Mouse (Mus musculus) midbrain, postnatal 0 days (tissue): ENCODE measurements around the gene Tut7. TPM values are rescaled to one million over a fixed set of nuclear protein-coding genes. Genes with fewer than 3 reads are reported as not detected.

ENCODE experiments used
- ATAC-seq: fragments of 200-750 bp; cut with Nextera tagmentation; 2 replicates; pipeline ENCODE4 v1.8.0; 2017; ENCODE audit warnings: moderate number of reproducible peaks, mild to moderate bottlenecking, moderate TSS enrichment, moderate library complexity; ENCODE audit not compliant: low FRiP score
- DNase-seq: peaks from one replicate; pipeline ENCODE4 v3.0.0-alpha.2; 2015; ENCODE audit warnings: low spot score
- H3K27ac ChIP-seq: fragments of 300-500 bp; sonication (generic); 2 replicates; pipeline ENCODE4 v1.5.1; 2014; ENCODE audit warnings: low read depth, mild to moderate bottlenecking, low read length, mixed read lengths
- H3K27me3 ChIP-seq: fragments of 300-500 bp; sonication (generic); 2 replicates; pipeline ENCODE4 v1.6.1; 2014; ENCODE audit warnings: low read length, control low read depth, mixed read lengths; ENCODE audit not compliant: insufficient read depth
- H3K36me3 ChIP-seq: fragments of 300-500 bp; sonication (generic); 2 replicates; pipeline ENCODE4 v1.6.1; 2014; ENCODE audit warnings: low read length, control low read depth, mixed read lengths; ENCODE audit not compliant: insufficient read depth
- H3K4me1 ChIP-seq: fragments of 300-500 bp; sonication (generic); 2 replicates; pipeline ENCODE4 v1.6.1; 2014; ENCODE audit warnings: mild to moderate bottlenecking, control low read depth, antibody characterized with exemption, low read length, mixed read lengths; ENCODE audit not compliant: insufficient read depth
- H3K4me2 ChIP-seq: fragments of 300-500 bp; sonication (generic); 2 replicates; pipeline ENCODE4 v1.6.1; 2014; ENCODE audit warnings: low read depth, mild to moderate bottlenecking, low read length, mixed read lengths; ENCODE audit not compliant: poor library complexity, severe bottlenecking
- H3K4me3 ChIP-seq: fragments of 300-500 bp; sonication (generic); 2 replicates; pipeline ENCODE4 v1.5.1; 2014; ENCODE audit warnings: low read depth, mild to moderate bottlenecking, low read length, moderate library complexity
- H3K9ac ChIP-seq: fragments of 300-500 bp; sonication (generic); replicated peaks from 2 replicates; pipeline ENCODE4 v1.6.1; 2014; ENCODE audit warnings: mild to moderate bottlenecking, low read length, moderate library complexity, mixed read lengths; ENCODE audit not compliant: poor library complexity, severe bottlenecking
- H3K9me3 ChIP-seq: fragments of 300-500 bp; sonication (generic); 2 replicates; pipeline ENCODE4 v1.6.1; 2016; ENCODE audit warnings: low read length, control low read depth
- CTCF ChIP-seq: IDR thresholded peaks from 2 replicates; pipeline ENCODE4 v1.5.1; 2016; ENCODE audit warnings: antibody characterized with exemption, mild to moderate bottlenecking
- WGBS: fragments of 180-500 bp; shearing (Covaris S2); extraction: QIAGEN DNeasy Blood & Tissue Kit; methylation state at CpG from one replicate; pipeline ENCODE4 v1.1.7; 2014; 5-methylcytosine and 5-hydroxymethylcytosine counted together
- polyA plus RNA-seq: library from polyadenylated mRNA; unstranded; fragments of >200 nt; fragmentation: Nextera tagmentation; extraction: Ambion mirVana; gene quantifications from 2 replicates; pipeline ENCODE4 v1.2.1, GENCODE M21; 2015
- total RNA-seq: library from RNA; depleted of rRNA; stranded (reverse); fragments of >200 nt; gene quantifications from 2 replicates; pipeline ENCODE4 v1.2.3, GENCODE M21; 2014

Tut7 gene
- total and polyA plus RNA-seq, 2 experiments from 2014 or later: 33.7 to 37.3 TPM

DNA sequence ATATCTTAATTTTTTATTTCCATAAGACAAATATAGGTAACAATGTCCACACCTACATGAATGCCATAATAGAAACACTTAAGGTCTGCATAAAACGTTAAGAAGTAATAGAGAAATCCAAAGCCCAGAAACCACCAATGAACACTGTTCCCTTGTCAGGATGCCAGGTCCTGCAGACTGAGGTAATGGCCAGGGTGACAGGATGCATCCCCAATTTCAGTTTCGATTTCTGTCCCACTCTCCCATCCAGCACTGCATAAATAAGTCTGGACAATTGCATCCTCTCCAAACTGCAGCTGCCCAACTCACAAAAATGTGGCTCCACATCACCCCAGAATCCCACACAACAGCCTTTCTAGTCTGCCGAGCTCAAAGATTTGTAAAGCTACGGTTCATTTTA, 2.8 kb downstream of the Tut7 start:
- H3K4me2 ChIP-seq: no peak overlapping the region
- H3K9ac ChIP-seq: no peak overlapping the region
- no peak for ATAC-seq
- 68% methylated on average over 4 of the region's 4 CpGs for WGBS
- no peak for TF ChIP-seq CTCF
- DNase-seq: no peak
- H3K27ac ChIP-seq: no peak overlapping the region
- peaks cover 15% of the 10 kb centered on the region for H3K36me3 ChIP-seq
- peaks cover 11% of the 10 kb centered on the region for H3K4me1 ChIP-seq
- no peaks in the 10 kb centered on the region for H3K27me3 ChIP-seq
- 0 out of 2 replicates have a peak overlapping the region, but pooled peaks have one; percentile 4 for H3K4me3 ChIP-seq
- no peaks in the 10 kb centered on the region for H3K9me3 ChIP-seq

DNA sequence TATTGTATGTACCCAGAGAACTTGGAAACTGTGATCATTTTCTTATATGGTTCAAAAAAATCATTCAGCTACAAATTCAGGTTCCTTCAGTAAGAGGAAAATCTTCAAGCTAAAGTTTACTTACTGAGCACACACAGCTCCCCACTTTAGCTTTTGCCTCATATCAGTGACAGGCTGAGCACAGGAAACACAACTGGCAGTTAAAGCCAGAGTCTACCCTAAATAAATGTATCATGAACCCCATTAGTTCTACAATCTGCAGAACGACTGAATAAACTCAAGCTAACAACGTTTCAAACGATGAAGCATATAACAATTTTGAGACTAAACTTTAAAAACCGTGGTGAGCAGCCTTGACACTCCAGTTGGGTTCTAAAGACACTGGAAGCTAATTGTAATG, 5.6 kb downstream of the Tut7 start:
- no peak for DNase-seq
- Histone ChIP-seq H3K36me3 (peaks cover 32% of the 10 kb centered on the region), H3K4me2 (no peak overlapping the region), H3K9ac (no peak overlapping the region), H3K4me3 (no peak overlapping the region), H3K4me1 (peaks cover 11% of the 10 kb centered on the region), H3K27me3 (no peaks in the 10 kb centered on the region), H3K27ac (no peak overlapping the region), H3K9me3 (no peaks in the 10 kb centered on the region)
- no peak for ATAC-seq
- WGBS: 94% methylated on average over 4 of the region's 4 CpGs
- no peak for TF ChIP-seq CTCF

- no peak for DNase-seq
- 76% methylated on average over 6 of the region's 6 CpGs for WGBS
- Histone ChIP-seq H3K9me3 (no peaks in the 10 kb centered on the region), H3K4me1 (peaks cover 6% of the 10 kb centered on the region; the same call in 1 of the 2 replicates), H3K9ac (no peak overlapping the region), H3K36me3 (peaks cover 50% of the 10 kb centered on the region), H3K27me3 (no peaks in the 10 kb centered on the region), H3K27ac (no peak overlapping the region), H3K4me3 (no peak overlapping the region), H3K4me2 (no peak overlapping the region)
- no peak for ATAC-seq
- TF ChIP-seq CTCF: no peak
Measured at GRCm38 (mm10) chr13:59814109-59814591, 8.8 kb downstream of the Tut7 start.

DNA sequence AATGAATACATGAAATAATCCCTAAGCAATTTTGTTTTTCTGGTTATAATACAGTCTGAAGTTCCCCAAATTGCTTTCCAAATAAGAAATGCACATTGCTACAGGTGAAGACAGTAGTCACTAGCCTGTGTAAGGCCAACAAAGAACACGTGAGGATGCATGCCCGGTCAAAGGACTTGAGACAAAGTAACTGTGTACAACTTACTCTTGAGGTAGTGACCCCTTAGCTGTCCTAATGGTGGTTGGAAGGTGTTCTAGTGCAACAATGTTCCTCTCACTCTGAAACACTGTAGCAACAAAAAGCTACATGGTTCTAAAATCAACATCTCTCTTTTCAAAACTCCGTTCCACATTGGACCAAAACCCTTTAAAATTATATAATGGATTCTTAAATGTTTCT, 11.4 kb downstream of the Tut7 start:
- no peaks in the 10 kb centered on the region for H3K27me3 ChIP-seq
- H3K27ac ChIP-seq: no peak overlapping the region
- peaks cover 69% of the 10 kb centered on the region for H3K36me3 ChIP-seq
- ATAC-seq: no peak
- no peaks in the 10 kb centered on the region for H3K4me1 ChIP-seq
- WGBS: 95% methylated on average over 3 of the region's 3 CpGs
- no peak overlapping the region for H3K4me3 ChIP-seq
- no peaks in the 10 kb centered on the region for H3K9me3 ChIP-seq
- no peak overlapping the region for H3K4me2 ChIP-seq
- no peak for DNase-seq
- H3K9ac ChIP-seq: no peak overlapping the region
- TF ChIP-seq CTCF: no peak

- DNase-seq: peak; percentile 13
- no peak overlapping the region for H3K27ac ChIP-seq
- peaks cover 93% of the 10 kb centered on the region for H3K36me3 ChIP-seq
- H3K9me3 ChIP-seq: no peaks in the 10 kb centered on the region
- no peak for ATAC-seq
- H3K4me3 ChIP-seq: no peak overlapping the region
- H3K9ac ChIP-seq: no peak overlapping the region
- WGBS: 81% methylated on average over 6 of the region's 6 CpGs
- no peaks in the 10 kb centered on the region for H3K27me3 ChIP-seq
- TF ChIP-seq CTCF: no peak
- H3K4me1 ChIP-seq: no peaks in the 10 kb centered on the region
- H3K4me2 ChIP-seq: no peak overlapping the region
Measured at GRCm38 (mm10) chr13:59801000-59801399, 21.9 kb downstream of the Tut7 start.

- WGBS: 95% methylated on average over 2 of the region's 2 CpGs
- DNase-seq (no peak), ATAC-seq (no peak)
- Histone ChIP-seq H3K36me3 (peaks cover 92% of the 10 kb centered on the region), H3K4me1 (no peaks in the 10 kb centered on the region), H3K9ac (no peak overlapping the region), H3K4me2 (no peak overlapping the region), H3K9me3 (no peaks in the 10 kb centered on the region), H3K27me3 (no peaks in the 10 kb centered on the region), H3K27ac (no peak overlapping the region), H3K4me3 (no peak overlapping the region)
- TF ChIP-seq CTCF: no peak
Measured at GRCm38 (mm10) chr13:59800077-59800476, 22.9 kb downstream of the Tut7 start.
